Mouse (Mus musculus) neural tube, embryonic 14.5 days (tissue): ENCODE measurements at regions not wholly inside any gene's neighbourhood (a gene's known extent, or its start where the extent isn't known, plus 50 kb on each side); places are given as distances from the start of the nearest gene placed in this dataset.

Source experiments
- ATAC-seq: fragments of 200-750 bp; cut with Nextera tagmentation; 2 replicates; pipeline ENCODE4 v1.8.0; 2017; ENCODE audit warnings: low read depth, mild to moderate bottlenecking, moderate TSS enrichment, moderate library complexity
- H3K27ac ChIP-seq: fragments of 300-500 bp; sonication (generic); 2 replicates; pipeline ENCODE4 v1.5.1; 2014; ENCODE audit warnings: low read depth, mild to moderate bottlenecking, control low read depth, low read length, moderate library complexity, mixed read lengths
- H3K27me3 ChIP-seq: fragments of 300-500 bp; sonication (generic); 2 replicates; pipeline ENCODE4 v1.6.1; 2014; ENCODE audit warnings: low read length; ENCODE audit not compliant: control insufficient read depth, insufficient read depth
- H3K36me3 ChIP-seq: fragments of 300-500 bp; sonication (generic); 2 replicates; pipeline ENCODE4 v1.6.1; 2014; ENCODE audit warnings: low read length, mixed read lengths; ENCODE audit not compliant: control insufficient read depth, insufficient read depth
- H3K4me1 ChIP-seq: fragments of 300-500 bp; sonication (generic); 2 replicates; pipeline ENCODE4 v1.6.1; 2014; ENCODE audit warnings: low read length; ENCODE audit not compliant: control insufficient read depth, insufficient read depth
- H3K4me2 ChIP-seq: fragments of 300-500 bp; sonication (generic); 2 replicates; pipeline ENCODE4 v1.6.1; 2014; ENCODE audit warnings: mild to moderate bottlenecking, low read depth, low read length, control low read depth
- H3K4me3 ChIP-seq: fragments of 300-500 bp; sonication (generic); 2 replicates; pipeline ENCODE4 v1.5.1; 2014; ENCODE audit warnings: low read depth, low read length, control low read depth, mixed read lengths
- H3K9ac ChIP-seq: fragments of 300-500 bp; sonication (generic); replicated peaks from 2 replicates; pipeline ENCODE4 v1.6.1; 2014; ENCODE audit warnings: low read depth, mild to moderate bottlenecking, control low read depth, low read length, mixed read lengths
- H3K9me3 ChIP-seq: fragments of 300-500 bp; sonication (generic); 2 replicates; pipeline ENCODE4 v1.6.1; 2016; ENCODE audit warnings: low read length; ENCODE audit not compliant: control insufficient read depth
- WGBS: fragments of 180-500 bp; shearing (Covaris S2); extraction: QIAGEN DNeasy Blood & Tissue Kit; methylation state at CpG from one replicate; pipeline ENCODE4 v1.1.7; 2014; 5-methylcytosine and 5-hydroxymethylcytosine counted together

- Histone ChIP-seq H3K36me3 (no peaks in the 10 kb centered on the region), H3K4me1 (0 out of 2 replicates have a peak, but pooled peaks cover 2% of the 10 kb centered on the region), H3K27me3 (no peaks in the 10 kb centered on the region), H3K9me3 (no peaks in the 10 kb centered on the region), H3K9ac (no peak overlapping the region), H3K4me2 (no peak overlapping the region), H3K4me3 (no peak overlapping the region), H3K27ac (no peak overlapping the region)
- ATAC-seq = no peak
- WGBS = 75% methylated on average over 9 of the region's 9 CpGs
These were observed 191.0 kb upstream of the Tgfbr2 start for GRCm38 (mm10) chr9:116366193-116366592.

GRCm38 (mm10) chr9:116365701-116366100, 190.5 kb upstream of the Tgfbr2 start:
- no peak overlapping the region for H3K9ac ChIP-seq
- no peaks in the 10 kb centered on the region for H3K36me3 ChIP-seq
- ATAC-seq = no peak

GRCm38 (mm10) chr9:116365016-116365685, 190.0 kb upstream of the Tgfbr2 start:
- WGBS = 63% methylated on average over 12 of the region's 12 CpGs

More at GRCm38 (mm10) chr9:116365701-116366100, 190.5 kb upstream of the Tgfbr2 start:
- no peak overlapping the region for H3K4me3 ChIP-seq
- H3K4me2 ChIP-seq = no peak overlapping the region
- no peaks in the 10 kb centered on the region for H3K9me3 ChIP-seq
- WGBS = 76% methylated on average over 3 of the region's 3 CpGs
- H3K4me1 ChIP-seq = 0 out of 2 replicates have a peak, but pooled peaks cover 2% of the 10 kb centered on the region
- H3K27me3 ChIP-seq = no peaks in the 10 kb centered on the region
- no peak overlapping the region for H3K27ac ChIP-seq

DNA sequence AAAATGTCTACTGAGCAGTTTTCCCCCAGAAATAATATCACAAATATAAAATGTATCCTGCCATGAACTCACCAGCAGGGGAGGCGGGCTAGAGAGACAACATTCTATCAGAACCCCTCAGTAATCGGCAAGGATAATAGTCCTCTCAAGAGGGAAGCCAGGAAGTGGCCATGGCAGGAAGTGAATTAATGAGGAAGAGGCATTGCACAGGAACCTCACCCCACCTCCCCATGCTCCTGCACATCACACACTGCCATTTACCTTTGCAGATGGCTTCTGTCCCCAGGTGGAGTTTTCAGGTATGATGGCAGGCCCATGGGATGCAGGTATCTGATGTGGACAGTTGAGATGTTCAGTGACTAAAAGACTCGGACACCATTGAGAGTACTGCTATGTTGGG, 185.9 kb upstream of the Tgfbr2 start:
- Histone ChIP-seq H3K4me3 (no peak overlapping the region), H3K4me2 (no peak overlapping the region), H3K4me1 (0 out of 2 replicates have a peak, but pooled peaks cover 2% of the 10 kb centered on the region), H3K27ac (no peak overlapping the region), H3K36me3 (no peaks in the 10 kb centered on the region), H3K9me3 (no peaks in the 10 kb centered on the region), H3K9ac (no peak overlapping the region), H3K27me3 (no peaks in the 10 kb centered on the region)
- WGBS = 86% methylated on average over 3 of the region's 3 CpGs
- ATAC-seq = no peak

More at GRCm38 (mm10) chr9:116365016-116365685, 190.0 kb upstream of the Tgfbr2 start:
- Histone ChIP-seq H3K36me3 (no peaks in the 10 kb centered on the region), H3K4me1 (0 out of 2 replicates have a peak, but pooled peaks cover 2% of the 10 kb centered on the region), H3K27ac (no peak overlapping the region), H3K4me2 (no peak overlapping the region), H3K27me3 (no peaks in the 10 kb centered on the region), H3K4me3 (no peak overlapping the region), H3K9me3 (no peaks in the 10 kb centered on the region), H3K9ac (no peak overlapping the region)
- ATAC-seq = no peak

- Histone ChIP-seq H3K4me3 (no peak overlapping the region), H3K9ac (no peak overlapping the region), H3K4me2 (no peak overlapping the region), H3K9me3 (no peaks in the 10 kb centered on the region), H3K36me3 (no peaks in the 10 kb centered on the region), H3K4me1 (0 out of 2 replicates have a peak, but pooled peaks cover 2% of the 10 kb centered on the region), H3K27ac (no peak overlapping the region), H3K27me3 (no peaks in the 10 kb centered on the region)
- no peak for ATAC-seq
- WGBS = 71% methylated on average over 7 of the region's 7 CpGs
These were observed 179.0 kb upstream of the Tgfbr2 start for GRCm38 (mm10) chr9:116354056-116354732.

- no peaks in the 10 kb centered on the region for H3K36me3 ChIP-seq
- 88% methylated on average over 4 of the region's 4 CpGs for WGBS
- H3K9ac ChIP-seq = no peak overlapping the region
- no peak overlapping the region for H3K4me3 ChIP-seq
- H3K27me3 ChIP-seq = no peaks in the 10 kb centered on the region
- no peak overlapping the region for H3K4me2 ChIP-seq
- ATAC-seq = no peak
- H3K27ac ChIP-seq = no peak overlapping the region
- no peaks in the 10 kb centered on the region for H3K9me3 ChIP-seq
- H3K4me1 ChIP-seq = 0 out of 2 replicates have a peak, but pooled peaks cover 2% of the 10 kb centered on the region
These were observed 177.8 kb upstream of the Tgfbr2 start for GRCm38 (mm10) chr9:116352801-116353494.

DNA sequence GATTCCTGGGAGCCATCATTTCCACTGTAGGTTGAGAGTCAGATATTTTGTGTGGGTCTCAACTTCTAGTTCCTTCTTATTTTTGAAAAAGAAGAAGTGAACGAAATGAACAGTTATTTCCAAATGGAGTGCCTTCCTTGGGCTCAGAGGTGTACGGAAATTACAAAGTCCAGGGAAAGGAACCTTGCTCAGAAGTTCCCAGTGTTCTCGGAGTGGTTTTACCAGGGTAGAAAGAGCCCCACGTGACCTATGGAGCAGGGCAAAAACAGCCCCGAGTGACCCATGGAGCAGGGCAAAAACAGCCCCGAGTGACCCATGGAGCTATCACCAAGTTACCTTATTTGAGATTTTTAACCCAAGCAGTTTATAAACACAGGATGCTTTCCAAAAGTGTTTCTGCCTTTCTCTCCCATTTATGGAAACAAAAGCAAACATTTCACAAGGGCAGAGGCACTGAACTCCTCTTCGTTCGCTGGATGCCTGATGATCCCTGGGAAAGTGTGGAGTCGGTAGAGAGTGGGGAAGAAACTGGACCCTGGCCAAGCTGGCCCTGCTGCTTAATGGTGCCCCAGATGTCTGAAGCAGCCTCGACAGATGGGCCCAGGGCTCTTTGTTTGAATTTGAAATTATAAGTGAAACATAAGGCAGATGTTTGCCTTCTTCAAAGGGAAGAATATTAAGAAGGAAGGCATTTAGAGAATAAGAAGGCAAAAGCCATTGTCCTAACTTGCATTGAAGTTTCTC, 175.8 kb upstream of the Tgfbr2 start:
- Histone ChIP-seq H3K4me3 (no peak overlapping the region), H3K4me2 (no peak overlapping the region), H3K9me3 (no peaks in the 10 kb centered on the region), H3K9ac (no peak overlapping the region), H3K27me3 (no peaks in the 10 kb centered on the region), H3K27ac (no peak overlapping the region; the same call in 1 of the 2 replicates), H3K36me3 (no peaks in the 10 kb centered on the region), H3K4me1 (0 out of 2 replicates have a peak, but pooled peaks cover 2% of the 10 kb centered on the region)
- no peak for ATAC-seq
- 63% methylated on average over 10 of the region's 10 CpGs for whole genome bisulfite sequencing

DNA sequence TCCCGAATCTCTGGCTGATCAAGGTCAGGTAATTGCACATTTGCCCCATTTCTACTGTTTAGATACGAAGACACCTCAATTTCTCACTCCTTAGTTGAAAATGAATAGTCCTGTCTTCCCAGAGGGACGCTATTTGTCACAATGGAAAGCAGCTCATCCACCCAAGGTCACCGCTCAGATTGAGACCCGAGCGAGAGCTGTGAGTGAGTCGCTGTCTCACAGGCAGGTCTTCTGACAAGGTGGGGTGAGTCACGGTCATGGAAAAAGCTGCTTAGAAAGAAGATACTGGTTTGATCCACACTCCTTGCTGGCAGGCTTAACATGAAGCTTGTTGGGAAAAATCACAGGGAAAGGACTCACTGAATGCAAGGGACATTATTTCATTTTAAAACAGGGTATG, 171.9 kb upstream of the Tgfbr2 start:
- Histone ChIP-seq H3K4me1 (0 out of 2 replicates have a peak, but pooled peaks cover 2% of the 10 kb centered on the region), H3K36me3 (no peaks in the 10 kb centered on the region), H3K9ac (no peak overlapping the region), H3K27me3 (no peaks in the 10 kb centered on the region), H3K4me2 (no peak overlapping the region), H3K9me3 (no peaks in the 10 kb centered on the region), H3K4me3 (no peak overlapping the region), H3K27ac (no peak overlapping the region)
- ATAC-seq = no peak
- 86% methylated on average over 8 of the region's 8 CpGs for WGBS
